Mouse (Mus musculus) skeletal muscle tissue, adult 2 months (tissue): ENCODE results near the gene Zbtb7a.

Source experiments
- DNase-seq: peaks from one replicate; pipeline ENCODE4 v3.0.0-alpha.2; 2012; ENCODE audit warnings: low read depth, low spot score

Gene Zbtb7a

DNA sequence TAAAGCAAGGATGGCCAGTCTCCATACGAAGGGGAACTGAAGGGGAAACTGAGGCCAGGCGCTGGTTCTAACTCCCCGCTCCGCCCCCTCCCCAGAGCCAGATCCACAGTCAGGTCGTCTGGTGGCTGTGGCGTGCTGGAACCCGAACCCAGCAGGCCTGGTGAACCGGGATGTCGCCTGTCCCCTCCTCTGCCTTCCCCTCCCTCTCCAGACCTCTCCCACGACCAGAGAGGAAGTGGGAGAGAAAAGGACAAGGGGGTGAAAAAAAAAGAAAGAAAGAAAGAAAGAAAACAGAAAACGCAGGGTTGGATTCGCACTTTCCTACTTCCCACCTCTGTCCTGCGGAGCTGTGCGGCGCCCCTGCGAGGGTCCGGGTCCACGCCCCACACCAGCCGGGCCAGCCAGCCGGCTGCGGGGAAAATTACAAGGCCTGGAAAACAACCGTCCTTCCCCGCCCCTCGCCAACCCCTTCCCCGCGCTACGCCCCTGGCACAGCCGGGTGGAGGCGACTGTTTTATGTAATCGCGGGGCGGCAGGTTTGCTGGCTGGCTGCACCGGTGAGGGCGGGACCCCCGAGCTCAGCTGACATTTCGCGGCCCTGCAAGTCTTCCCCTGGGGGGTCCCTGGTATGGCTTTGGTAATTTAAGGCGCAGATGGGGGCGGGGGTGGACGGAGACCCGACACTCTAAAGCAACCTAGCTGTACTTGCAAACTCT, at the start of gene Zbtb7a:
TSS of gene Zbtb7a (plus strand) at position 255 of the 716 bp plus-strand sequence.
- DNase-seq = no peak

DNA sequence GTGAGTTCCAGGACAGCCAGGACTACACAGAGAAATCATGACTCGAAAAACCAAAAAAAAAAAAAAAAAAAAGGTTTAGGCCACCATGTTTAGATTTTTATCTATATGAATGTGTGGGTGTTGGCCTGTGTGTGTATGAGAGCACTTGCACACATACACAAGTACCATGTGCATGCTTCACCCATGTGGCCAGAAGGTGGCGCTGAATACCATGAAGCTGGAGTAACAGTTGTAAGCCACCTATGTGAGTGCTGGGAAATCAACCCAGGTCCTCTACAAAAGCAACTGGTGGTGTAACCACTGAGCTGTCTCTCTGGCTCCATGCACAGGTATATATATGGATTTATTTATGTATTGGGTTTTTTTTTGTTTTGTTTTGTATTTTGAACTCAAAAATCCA, 48.0 kb upstream of the Zbtb7a start:
- DNase-seq = no peak

DNA sequence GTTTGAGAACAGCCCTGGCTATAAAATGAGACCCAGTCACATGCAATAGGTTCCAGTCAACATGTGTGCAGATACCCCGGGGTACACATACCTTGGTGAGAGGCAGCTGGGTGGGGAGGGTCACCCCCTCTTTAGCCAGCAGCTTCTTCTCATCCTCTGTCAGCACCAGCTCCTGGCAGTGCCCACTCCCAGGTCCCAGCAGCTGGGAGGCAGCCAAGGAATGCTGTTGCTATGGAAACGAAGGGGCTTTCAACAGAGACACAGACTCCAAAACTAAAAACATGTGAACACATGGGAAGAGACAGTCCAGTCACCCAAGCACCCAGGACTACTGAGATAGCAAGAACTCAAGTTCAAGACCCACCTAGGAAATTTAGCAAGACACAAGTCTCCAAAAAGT, 45.8 kb upstream of the Zbtb7a start:
- no peak for DNase-seq

- DNase-seq = no peak
Observed at GRCm38 (mm10) chr10:81090621-81091020, 44.4 kb upstream of the Zbtb7a start.

DNA sequence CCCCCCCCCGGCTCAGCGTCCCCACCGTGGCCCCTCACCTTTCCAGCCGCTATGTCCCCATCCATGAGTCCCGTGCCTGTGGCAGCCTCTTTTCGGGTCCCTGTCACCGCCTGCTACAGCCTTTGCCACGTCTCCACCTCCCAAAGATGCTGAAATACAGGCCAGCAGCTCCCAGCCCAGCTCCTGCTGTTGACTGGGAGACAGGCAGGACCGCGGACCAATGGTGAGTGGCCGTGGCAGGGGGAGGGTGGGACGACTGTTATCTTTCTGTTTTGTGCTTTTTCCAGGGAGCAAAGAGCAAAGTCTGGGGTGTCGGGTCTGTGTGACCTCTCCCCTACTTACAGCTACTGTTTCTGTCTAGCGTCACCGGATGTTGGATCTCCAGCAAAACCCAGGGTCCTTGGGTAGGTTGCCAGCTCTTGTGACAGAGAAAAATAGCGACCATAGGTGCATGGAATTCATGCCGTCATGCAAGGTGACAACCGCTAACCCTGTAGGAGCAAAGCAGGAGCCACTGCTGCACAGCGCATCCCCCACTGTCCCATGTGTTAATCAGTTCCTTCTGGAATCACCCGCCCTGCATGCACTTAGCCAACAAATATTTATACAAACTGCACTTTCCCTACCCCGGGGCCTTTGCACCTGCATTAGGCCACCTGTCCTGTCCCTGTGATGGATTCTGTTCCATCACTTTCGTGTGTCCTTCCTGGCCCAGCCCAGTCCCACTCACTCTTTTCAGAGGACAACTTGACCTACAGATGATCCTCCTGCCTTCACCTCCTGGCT, 42.4 kb upstream of the Zbtb7a start:
- DNase-seq = no peak

GRCm38 (mm10) chr10:81094931-81095678, 39.9 kb upstream of the Zbtb7a start:
- DNase-seq = no peak

GRCm38 (mm10) chr10:81105565-81106112, 29.4 kb upstream of the Zbtb7a start, which contains the start of gene Map2k2:
Gene Map2k2 (plus strand): TSS chr10:81105915.
- peak; percentile 99 for DNase-seq

- peak; percentile 77 for DNase-seq
Observed at GRCm38 (mm10) chr10:81106113-81106721, 28.8 kb upstream of the Zbtb7a start.

GRCm38 (mm10) chr10:81112946-81113345, 22.1 kb upstream of the Zbtb7a start:
- DNase-seq = no peak

DNA sequence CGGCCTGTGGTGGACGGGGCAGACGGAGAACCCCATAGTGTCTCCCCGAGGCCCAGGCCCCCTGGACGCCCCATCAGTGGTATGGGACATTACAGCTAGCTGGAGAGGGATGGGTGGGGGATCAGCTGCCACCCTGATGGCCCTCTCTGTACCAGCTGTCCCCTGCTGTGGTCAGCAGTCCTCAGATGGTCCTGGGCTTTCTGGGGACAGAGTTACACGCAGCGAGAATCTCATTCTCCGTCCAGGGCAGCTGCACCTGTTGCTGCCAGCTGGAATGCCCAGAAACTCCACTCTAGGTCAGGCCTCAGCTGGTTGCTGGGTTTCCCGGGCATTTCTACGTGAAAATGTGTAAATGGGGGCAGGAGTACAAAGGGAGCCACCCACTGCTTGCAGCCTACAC, 15.4 kb upstream of the Zbtb7a start:
- DNase-seq = no peak

DNA sequence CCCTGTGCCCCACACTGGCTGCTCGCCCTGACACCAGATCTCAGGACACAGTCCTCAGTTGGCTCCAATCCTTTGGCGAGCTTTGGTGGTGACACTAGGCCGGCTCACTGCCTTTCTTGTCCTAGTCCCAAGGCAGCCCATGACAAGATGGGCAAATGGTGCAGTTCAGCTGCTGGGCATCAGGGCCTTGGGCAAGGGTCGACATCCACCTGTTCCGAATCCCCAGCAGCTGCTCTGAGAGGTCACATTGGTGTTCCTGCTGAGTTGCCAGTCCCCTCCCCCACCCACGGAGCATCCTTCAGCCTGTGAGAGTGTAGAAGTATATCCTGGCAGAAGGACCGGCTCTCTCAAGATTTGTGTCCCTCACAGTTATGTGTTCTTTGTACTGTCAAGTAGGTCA, 14.4 kb upstream of the Zbtb7a start:
- DNase-seq = no peak

- no peak for DNase-seq
Observed at GRCm38 (mm10) chr10:81122889-81123288, 12.1 kb upstream of the Zbtb7a start.

- DNase-seq = no peak
Observed at GRCm38 (mm10) chr10:81123500-81123899, 11.5 kb upstream of the Zbtb7a start.

- peak; percentile 71 for DNase-seq
Observed at GRCm38 (mm10) chr10:81134181-81134587, 836 bp upstream of the Zbtb7a start.

GRCm38 (mm10) chr10:81135831-81136705, 1.0 kb downstream of the Zbtb7a start:
- peak; percentile 72 for DNase-seq

DNA sequence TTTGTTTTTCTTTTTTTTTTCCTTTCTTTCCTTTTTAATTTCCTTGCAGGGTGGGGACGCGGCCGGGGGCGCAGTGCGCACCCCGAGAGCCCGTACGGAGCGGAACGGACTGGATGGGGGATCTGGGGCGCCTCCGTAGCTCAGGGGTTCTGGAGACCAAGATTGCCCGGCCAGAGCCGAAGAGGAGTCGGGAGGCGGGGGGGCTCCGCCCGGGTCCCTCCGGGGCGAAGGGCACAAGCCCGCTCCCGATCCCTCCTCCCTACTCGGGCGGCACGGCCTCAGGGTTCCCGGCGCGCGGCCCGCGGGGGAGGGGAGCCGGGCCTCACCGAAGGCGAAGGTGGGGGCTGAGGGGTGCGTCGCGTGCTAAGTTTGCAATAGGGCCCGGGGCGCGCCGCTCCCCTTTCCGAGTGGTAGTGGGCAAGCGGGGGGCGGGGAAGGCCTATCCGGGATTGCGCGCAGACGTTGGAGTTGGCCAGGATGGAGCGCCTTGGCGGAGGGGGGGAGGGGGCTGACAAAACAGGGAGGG, 1.7 kb downstream of the Zbtb7a start:
- peak; percentile 80 for DNase-seq

DNA sequence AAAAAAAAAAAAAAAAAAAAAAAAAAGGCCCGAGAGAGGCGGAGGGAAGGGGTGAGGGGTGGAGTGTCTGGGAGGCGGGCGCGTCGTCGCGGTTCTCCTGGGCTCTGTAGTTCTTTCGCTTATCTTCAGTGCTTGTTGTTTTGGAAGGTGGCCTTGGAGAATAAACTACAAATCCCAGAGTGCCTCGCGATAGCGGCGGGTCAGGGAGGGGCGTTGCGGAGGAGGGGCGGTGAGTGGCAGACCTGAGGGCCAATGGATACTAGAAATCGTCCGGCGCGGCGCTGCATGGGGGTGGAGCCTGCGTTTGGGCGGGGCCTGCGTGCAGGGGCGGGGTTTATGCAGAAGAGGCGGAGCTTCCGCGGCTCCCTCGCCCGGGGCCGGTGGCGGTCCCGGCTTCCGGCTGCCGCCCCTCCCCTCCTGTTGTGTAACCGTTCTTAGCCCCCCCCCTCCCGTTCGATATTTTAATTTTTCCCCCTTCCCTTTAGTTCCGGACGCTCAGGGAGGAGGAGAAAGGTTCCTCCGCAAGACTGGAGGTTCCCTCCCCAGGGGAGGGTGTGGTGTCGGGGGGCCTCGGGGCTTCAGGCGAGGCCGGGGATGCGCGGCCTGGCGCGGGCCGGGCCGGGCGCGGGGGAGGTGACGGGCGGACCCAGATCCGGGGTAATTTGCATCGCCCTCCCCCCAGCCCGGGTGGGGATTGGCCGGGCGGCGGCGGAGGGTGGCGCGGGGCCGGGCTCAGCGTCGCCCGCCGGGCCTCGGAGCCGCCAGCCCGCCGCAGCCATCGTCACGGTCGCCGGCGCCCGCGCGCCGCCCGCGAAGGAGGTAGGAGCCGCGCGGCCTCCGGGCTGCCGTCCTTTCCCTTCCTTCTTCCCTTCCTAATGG, 2.5 kb downstream of the Zbtb7a start:
- DNase-seq = peak; percentile 99

DNA sequence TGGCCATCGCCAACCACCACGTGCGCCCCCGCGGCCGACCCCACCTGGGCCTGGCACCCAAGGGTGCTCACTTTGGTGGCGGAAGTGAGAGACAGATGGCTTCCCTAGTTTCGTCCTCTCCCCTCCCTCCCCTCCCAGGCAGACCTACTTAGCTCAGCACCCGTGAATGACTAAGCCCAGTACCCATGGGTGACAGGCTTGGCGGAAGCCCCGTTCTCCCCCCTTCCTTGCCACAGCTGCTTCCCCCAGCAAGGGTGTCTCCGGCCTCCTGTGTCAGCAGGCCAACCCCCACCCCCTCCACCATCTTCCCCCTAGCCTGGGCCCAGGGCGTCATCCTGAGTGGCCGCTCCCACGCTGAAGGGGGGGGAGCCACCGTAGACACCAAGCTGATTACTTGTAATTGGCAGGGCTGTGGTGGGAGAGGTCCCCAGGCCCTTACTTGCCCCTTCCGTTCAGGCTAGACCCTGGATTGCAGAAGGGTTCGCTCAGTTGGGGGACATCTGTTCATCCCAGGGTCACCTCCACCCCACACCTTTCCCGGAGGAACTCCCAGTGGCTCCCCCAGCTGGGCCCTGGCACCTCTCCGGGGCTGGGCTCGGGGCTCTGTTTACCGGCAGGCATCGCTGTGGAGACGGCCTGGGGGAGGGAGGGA, 3.2 kb downstream of the Zbtb7a start:
- peak; percentile 63 for DNase-seq
